Mouse (Mus musculus) myocyte (in vitro differentiated cells): ENCODE measurements around the gene Larp7. TPM values are rescaled to one million over a fixed set of nuclear protein-coding genes. Genes with fewer than 3 reads are reported as not detected.

Experiments
- H3K27me3 ChIP-seq: one replicate; pipeline ENCODE4 v1.6.1; 2011; ENCODE audit not compliant: control insufficient read depth, insufficient read depth, insufficient read length
- H3K36me3 ChIP-seq: one replicate; pipeline ENCODE4 v1.6.1; 2011; ENCODE audit not compliant: control insufficient read depth, insufficient read depth
- H3K4me2 ChIP-seq: one replicate; pipeline ENCODE4 v1.6.1; 2011; ENCODE audit warnings: low read depth, control low read depth
- H3K4me3 ChIP-seq: one replicate; pipeline ENCODE4 v1.5.1; 2011; ENCODE audit warnings: mild to moderate bottlenecking, control low read depth, moderate library complexity
- H3K79me2 ChIP-seq: one replicate; pipeline ENCODE4 v1.6.1; 2011; ENCODE audit not compliant: control insufficient read depth, insufficient read depth
- H3ac ChIP-seq: one replicate; pipeline ENCODE4 v1.6.1; 2011; ENCODE audit not compliant: control insufficient read depth, insufficient read length
- CEBPB ChIP-seq: IDR thresholded peaks from 2 replicates; pipeline ENCODE4 v1.6.1; 2011; ENCODE audit warnings: mild to moderate bottlenecking, moderate library complexity; ENCODE audit not compliant: poor library complexity, insufficient read depth, severe bottlenecking
- E2F4 ChIP-seq: IDR thresholded peaks from one replicate; pipeline ENCODE4 v1.6.1; 2011; ENCODE audit warnings: mild to moderate bottlenecking, control low read depth, moderate library complexity; ENCODE audit not compliant: insufficient read depth
- MAX ChIP-seq: IDR thresholded peaks from one replicate; pipeline ENCODE4 v1.6.1; 2011; ENCODE audit warnings: low read depth, mild to moderate bottlenecking, control low read depth
- MYOD1 ChIP-seq, 3 experiments: IDR thresholded peaks; one replicate each; pipeline ENCODE4 v1.6.1; 2011; ENCODE audit warnings: control low read depth in 2 of 3, low read depth in 2 of 3, mild to moderate bottlenecking in 2 of 3, moderate library complexity in 1 of 3; ENCODE audit not compliant: insufficient read length in 2 of 3, control insufficient read depth in 1 of 3
- MYOG ChIP-seq, 3 experiments: IDR thresholded peaks; one replicate each; pipeline ENCODE4 v1.6.1; 2011; ENCODE audit warnings: control low read depth in 2 of 3, low read depth in 2 of 3, mild to moderate bottlenecking in 2 of 3; ENCODE audit not compliant: insufficient read length in 2 of 3, control insufficient read depth in 1 of 3, insufficient read depth in 1 of 3
- POLR2A ChIP-seq: IDR thresholded peaks from one replicate; pipeline ENCODE4 v1.6.1; 2011; ENCODE audit warnings: low read depth, mild to moderate bottlenecking, control low read depth, moderate library complexity; ENCODE audit not compliant: insufficient read length
- POLR2AphosphoS2 ChIP-seq: IDR thresholded peaks from one replicate; pipeline ENCODE4 v1.6.1; 2011; ENCODE audit warnings: low read depth, control low read depth; ENCODE audit not compliant: insufficient read length
- REST ChIP-seq: IDR thresholded peaks from one replicate; pipeline ENCODE4 v1.6.1; 2011; ENCODE audit warnings: mild to moderate bottlenecking, control low read depth, moderate library complexity; ENCODE audit not compliant: insufficient read depth, insufficient read length
- SRF ChIP-seq: IDR thresholded peaks from one replicate; pipeline ENCODE4 v1.6.1; 2011; ENCODE audit warnings: low read depth; ENCODE audit not compliant: control insufficient read depth, insufficient read length
- TCF12 ChIP-seq: IDR thresholded peaks from one replicate; pipeline ENCODE4 v1.6.1; 2011; ENCODE audit warnings: mild to moderate bottlenecking, control low read depth; ENCODE audit not compliant: poor library complexity, insufficient read depth, severe bottlenecking
- TCF3 ChIP-seq: IDR thresholded peaks from one replicate; pipeline ENCODE4 v1.6.1; 2011; ENCODE audit warnings: low read depth, control low read depth; ENCODE audit not compliant: insufficient read length
- USF1 ChIP-seq: IDR thresholded peaks from one replicate; pipeline ENCODE4 v1.6.1; 2011; ENCODE audit warnings: low read depth, mild to moderate bottlenecking, control low read depth, moderate library complexity
- polyA plus RNA-seq: library from polyadenylated mRNA; unstranded; fragments of >200 nt; fragmentation: generic; extraction: Trizol; gene quantifications from one replicate; pipeline ENCODE4 v1.2.1, GENCODE M21; 2012; ENCODE audit warnings: missing spikeins

Gene Larp7
- polyA plus RNA-seq, 1 experiment: 10.9 TPM

- Histone ChIP-seq H3K36me3 (no peaks in the 10 kb centered on the region), H3K27me3 (peaks cover 10% of the 10 kb centered on the region), H3K4me3 (no peak within 1 kb of the TSS), H3ac (no peak within 1 kb of the TSS), H3K79me2 (no peaks in the 10 kb centered on the region), H3K4me2 (peak within 1 kb of the TSS; percentile 56)
- TF ChIP-seq MYOD1 (IDR thresholded peaks at IDR 0.05; ENCODE audit: control insufficient read depth in 1 of 3, insufficient read length in 2 of 3, low read depth in 2 of 3) (no peak), POLR2AphosphoS2 (no peak), SRF (no peak), REST (no peak), TCF12 (no peak), TCF3 (no peak), MAX (no peak), MYOG (IDR thresholded peaks at IDR 0.05; ENCODE audit: control insufficient read depth in 1 of 3, insufficient read depth in 1 of 3, insufficient read length in 2 of 3, low read depth in 2 of 3) (no peak), USF1 (no peak), E2F4 (no peak), POLR2A (no peak), CEBPB (no peak)
These were observed 54.3 kb downstream of the Larp7 start, which contains the start of gene Ank2 for GRCm38 (mm10) chr3:127498742-127499400. Gene Ank2 (minus strand): TSS chr3:127499350.

GRCm38 (mm10) chr3:127498197-127498741 lies 54.9 kb downstream of the Larp7 start:
- Histone ChIP-seq H3K4me3 (no peak overlapping the region), H3ac (no peak overlapping the region), H3K36me3 (no peaks in the 10 kb centered on the region), H3K4me2 (peak overlapping the region; percentile 56), H3K79me2 (no peaks in the 10 kb centered on the region), H3K27me3 (peaks cover 10% of the 10 kb centered on the region)
- TF ChIP-seq POLR2AphosphoS2 (no peak), USF1 (peak; percentile 2)

GRCm38 (mm10) chr3:127492663-127493062 lies 60.5 kb downstream of the Larp7 start:
- H3K79me2 ChIP-seq: no peaks in the 10 kb centered on the region
- H3ac ChIP-seq: no peak overlapping the region
- no peaks in the 10 kb centered on the region for H3K36me3 ChIP-seq
- TF ChIP-seq MYOD1 (IDR thresholded peaks at IDR 0.05; ENCODE audit: control insufficient read depth in 1 of 3, insufficient read length in 2 of 3, low read depth in 2 of 3): no peak
- no peak for TF ChIP-seq POLR2A
- TF ChIP-seq E2F4: no peak
- TF ChIP-seq USF1: no peak
- no peak for TF ChIP-seq MYOG (IDR thresholded peaks at IDR 0.05; ENCODE audit: control insufficient read depth in 1 of 3, insufficient read depth in 1 of 3, insufficient read length in 2 of 3, low read depth in 2 of 3)
- no peak for TF ChIP-seq POLR2AphosphoS2
- TF ChIP-seq TCF3: no peak
- TF ChIP-seq CEBPB: no peak
- TF ChIP-seq TCF12: no peak
- TF ChIP-seq SRF: no peak
- no peak for TF ChIP-seq REST
- no peak for TF ChIP-seq MAX
- no peaks in the 10 kb centered on the region for H3K27me3 ChIP-seq
- H3K4me2 ChIP-seq: no peak overlapping the region
- H3K4me3 ChIP-seq: no peak overlapping the region

GRCm38 (mm10) chr3:127487302-127487701 lies 65.8 kb downstream of the Larp7 start:
- no peaks in the 10 kb centered on the region for H3K79me2 ChIP-seq
- H3K4me3 ChIP-seq: no peak overlapping the region
- no peak for TF ChIP-seq POLR2AphosphoS2
- no peak for TF ChIP-seq TCF12
- no peak for TF ChIP-seq MAX
- no peak for TF ChIP-seq E2F4
- TF ChIP-seq TCF3: no peak
- TF ChIP-seq CEBPB: no peak
- no peak for TF ChIP-seq MYOG (IDR thresholded peaks at IDR 0.05; ENCODE audit: control insufficient read depth in 1 of 3, insufficient read depth in 1 of 3, insufficient read length in 2 of 3, low read depth in 2 of 3)
- no peak for TF ChIP-seq USF1
- TF ChIP-seq SRF: no peak
- no peak for TF ChIP-seq REST
- no peak for TF ChIP-seq MYOD1 (IDR thresholded peaks at IDR 0.05; ENCODE audit: control insufficient read depth in 1 of 3, insufficient read length in 2 of 3, low read depth in 2 of 3)
- TF ChIP-seq POLR2A: no peak

More at GRCm38 (mm10) chr3:127487302-127487701, 65.8 kb downstream of the Larp7 start:
- Histone ChIP-seq H3ac (no peak overlapping the region), H3K4me2 (no peak overlapping the region), H3K36me3 (no peaks in the 10 kb centered on the region), H3K27me3 (no peaks in the 10 kb centered on the region)

Other genes with a start within 250 kb of the Larp7 start
- 20.2 TPM for gene Ank2, start 54.0 kb downstream of the Larp7 start, polyA plus RNA-seq
- gene Zgrf1, start 140 bp upstream of the Larp7 start, polyA plus RNA-seq: 0.46 TPM
- gene Neurog2, start 79.8 kb upstream of the Larp7 start, polyA plus RNA-seq: not detected
- gene Alpk1, start 227.2 kb upstream of the Larp7 start, polyA plus RNA-seq: 1.8 TPM
- gene Tifa, start 236.5 kb upstream of the Larp7 start, polyA plus RNA-seq: 0.85 TPM